Mouse (Mus musculus): ENCODE results near the gene Fxyd2. TPM values are rescaled to one million over a fixed set of nuclear protein-coding genes. Genes with fewer than 3 reads are reported as not detected.

Gene Fxyd2
- polyA plus RNA-seq, 1 experiment = 3.1 TPM

DNA sequence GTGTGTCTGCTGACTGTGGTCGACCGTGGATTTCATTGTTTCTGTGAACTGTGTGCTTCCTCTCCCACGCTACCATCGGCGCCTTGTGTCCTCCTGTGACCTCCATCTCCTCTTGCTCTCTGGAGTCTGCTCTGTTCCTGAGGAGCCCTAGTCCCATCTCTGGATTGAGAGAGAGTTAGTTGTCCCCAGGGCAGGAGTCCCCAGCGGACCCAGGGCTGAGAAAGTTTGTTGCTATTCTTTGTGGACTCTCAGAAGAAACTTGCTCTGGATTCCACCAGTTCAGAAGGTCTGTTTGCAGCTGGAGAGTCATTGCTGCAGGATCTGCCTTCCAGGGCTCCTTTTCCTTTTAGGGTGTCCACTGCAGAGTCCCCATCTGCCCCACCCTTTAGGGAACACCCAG, 4.3 kb upstream of the Fxyd2 start:
- peaks cover 12% of the 10 kb centered on the region for H3K4me1 ChIP-seq (ENCODE audit: control insufficient read depth, insufficient read depth, low read length)
- no peak overlapping the region for H3K4me3 ChIP-seq (replicated peaks; ENCODE audit: insufficient read depth, low read depth, low read length)
- no peaks in the 10 kb centered on the region for H3K27me3 ChIP-seq (ENCODE audit: control insufficient read depth, insufficient read depth, low read length)
- no peak for DNase-seq
- whole genome bisulfite sequencing = 93% methylated on average over 6 of the region's 6 CpGs
- no peak for TF ChIP-seq POLR2A (IDR thresholded peaks at IDR 0.05; ENCODE audit: borderline replicate concordance, insufficient read depth, low read length)
- TF ChIP-seq CTCF (IDR thresholded peaks at IDR 0.05; ENCODE audit: borderline replicate concordance, insufficient read depth, low read depth, low read length) = no peak
- H3K27ac ChIP-seq (ENCODE audit: insufficient read depth, low read length) = no peak overlapping the region

GRCm38 (mm10) chr9:45395796-45396195, 3.7 kb upstream of the Fxyd2 start:
- Histone ChIP-seq H3K27ac (ENCODE audit: insufficient read depth, low read length) (no peak overlapping the region), H3K27me3 (ENCODE audit: control insufficient read depth, insufficient read depth, low read length) (no peaks in the 10 kb centered on the region), H3K4me1 (ENCODE audit: control insufficient read depth, insufficient read depth, low read length) (peaks cover 12% of the 10 kb centered on the region), H3K4me3 (replicated peaks; ENCODE audit: insufficient read depth, low read depth, low read length) (no peak overlapping the region)
- WGBS = 68% methylated on average over 3 of the region's 3 CpGs
- TF ChIP-seq CTCF (IDR thresholded peaks at IDR 0.05; ENCODE audit: borderline replicate concordance, insufficient read depth, low read depth, low read length) (no peak), POLR2A (IDR thresholded peaks at IDR 0.05; ENCODE audit: borderline replicate concordance, insufficient read depth, low read length) (no peak)
- no peak for DNase-seq

DNA sequence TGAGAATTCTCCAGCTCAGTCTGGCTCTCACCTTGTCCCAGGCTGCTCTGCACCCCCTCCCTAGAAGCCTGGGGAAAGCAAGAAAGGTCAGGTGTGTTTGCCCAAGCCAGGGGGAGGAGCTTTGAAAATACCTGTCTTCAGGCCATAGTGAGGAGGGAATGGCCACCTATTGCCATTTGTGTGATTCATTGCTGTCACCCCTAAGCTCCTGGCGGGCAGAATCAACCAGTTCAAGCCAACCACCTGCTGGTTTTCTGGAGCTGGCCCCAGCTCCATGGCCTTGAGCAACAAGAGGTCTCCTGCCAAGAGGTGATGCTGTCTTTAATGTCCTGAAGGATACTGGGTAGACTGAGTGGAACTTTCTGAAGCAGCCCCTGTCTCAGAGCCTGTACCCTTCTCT, 1.1 kb upstream of the Fxyd2 start:
- peaks cover 12% of the 10 kb centered on the region for H3K4me1 ChIP-seq (ENCODE audit: control insufficient read depth, insufficient read depth, low read length)
- no peak for TF ChIP-seq CTCF (IDR thresholded peaks at IDR 0.05; ENCODE audit: borderline replicate concordance, insufficient read depth, low read depth, low read length)
- TF ChIP-seq POLR2A (IDR thresholded peaks at IDR 0.05; ENCODE audit: borderline replicate concordance, insufficient read depth, low read length) = no peak
- WGBS = 4% methylated on average over 1 of the region's 1 CpGs
- no peak overlapping the region for H3K4me3 ChIP-seq (replicated peaks; ENCODE audit: insufficient read depth, low read depth, low read length)
- H3K27ac ChIP-seq (ENCODE audit: insufficient read depth, low read length) = no peak overlapping the region
- peak; percentile 79 to 89 for DNase-seq
- no peaks in the 10 kb centered on the region for H3K27me3 ChIP-seq (ENCODE audit: control insufficient read depth, insufficient read depth, low read length)

DNA sequence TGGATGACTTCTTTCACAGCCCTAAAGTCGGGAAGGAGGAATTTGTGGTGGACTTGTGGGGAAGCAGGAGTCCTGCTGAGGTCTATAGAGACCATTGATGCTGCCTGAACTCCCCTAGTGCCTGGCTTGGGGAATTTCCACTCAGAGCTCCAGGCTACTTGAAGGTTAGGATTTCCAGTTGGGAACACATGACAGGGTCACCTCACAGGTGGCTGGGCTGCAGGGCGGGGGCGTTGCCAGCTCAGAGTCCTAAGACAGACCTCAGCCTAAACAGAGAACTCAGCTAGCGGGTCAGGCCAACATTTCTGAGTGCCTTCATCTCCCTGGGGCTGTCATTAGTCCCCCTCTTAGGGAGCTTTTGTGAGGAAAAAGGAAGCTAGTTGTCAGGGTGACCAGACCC, 2.4 kb downstream of the Fxyd2 start:
- H3K4me3 ChIP-seq (replicated peaks; ENCODE audit: insufficient read depth, low read depth, low read length) = no peak overlapping the region
- TF ChIP-seq POLR2A (IDR thresholded peaks at IDR 0.05; ENCODE audit: borderline replicate concordance, insufficient read depth, low read length) (no peak), CTCF (IDR thresholded peaks at IDR 0.05; ENCODE audit: borderline replicate concordance, insufficient read depth, low read depth, low read length) (no peak)
- no peaks in the 10 kb centered on the region for H3K27me3 ChIP-seq (ENCODE audit: control insufficient read depth, insufficient read depth, low read length)
- peaks cover 12% of the 10 kb centered on the region for H3K4me1 ChIP-seq (ENCODE audit: control insufficient read depth, insufficient read depth, low read length)
- H3K27ac ChIP-seq (ENCODE audit: insufficient read depth, low read length) = no peak overlapping the region
- DNase-seq = no peak
- WGBS = 77% methylated on average over 4 of the region's 4 CpGs

DNA sequence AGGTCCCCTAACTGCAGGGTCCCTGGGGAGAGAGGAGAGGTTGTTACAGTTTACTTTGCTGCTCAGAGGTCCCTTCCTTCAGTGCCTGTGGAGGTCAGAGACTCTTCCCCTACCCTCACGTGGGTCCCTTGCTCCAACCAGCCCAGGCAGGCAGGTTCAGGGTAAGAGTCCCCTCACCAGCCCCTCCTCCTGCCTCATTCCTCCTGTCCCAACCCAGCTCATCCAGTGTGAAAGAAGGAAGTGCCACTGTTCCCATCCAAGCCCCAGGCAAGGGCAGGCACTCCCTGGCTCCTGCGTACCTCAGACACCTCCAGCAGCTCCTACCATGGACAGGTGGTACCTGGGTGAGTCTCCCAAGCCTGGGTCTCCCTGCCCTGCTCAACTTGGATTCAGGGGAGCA, 3.5 kb downstream of the Fxyd2 start:
- no peak overlapping the region for H3K4me3 ChIP-seq (replicated peaks; ENCODE audit: insufficient read depth, low read depth, low read length)
- TF ChIP-seq POLR2A (IDR thresholded peaks at IDR 0.05; ENCODE audit: borderline replicate concordance, insufficient read depth, low read length) = no peak
- TF ChIP-seq CTCF (IDR thresholded peaks at IDR 0.05; ENCODE audit: borderline replicate concordance, insufficient read depth, low read depth, low read length) = no peak
- DNase-seq = no peak
- 83% methylated on average over 2 of the region's 2 CpGs for WGBS
- H3K27ac ChIP-seq (ENCODE audit: insufficient read depth, low read length) = no peak overlapping the region
- no peaks in the 10 kb centered on the region for H3K27me3 ChIP-seq (ENCODE audit: control insufficient read depth, insufficient read depth, low read length)
- H3K4me1 ChIP-seq (ENCODE audit: control insufficient read depth, insufficient read depth, low read length) = peaks cover 11% of the 10 kb centered on the region

- 86% methylated on average over 5 of the region's 5 CpGs for WGBS
- no peak for DNase-seq
- Histone ChIP-seq H3K27me3 (ENCODE audit: control insufficient read depth, insufficient read depth, low read length) (no peaks in the 10 kb centered on the region), H3K27ac (ENCODE audit: insufficient read depth, low read length) (no peak overlapping the region), H3K4me3 (replicated peaks; ENCODE audit: insufficient read depth, low read depth, low read length) (no peak overlapping the region), H3K4me1 (ENCODE audit: control insufficient read depth, insufficient read depth, low read length) (no peaks in the 10 kb centered on the region; the same call in 1 of the 2 replicates)
- TF ChIP-seq CTCF (IDR thresholded peaks at IDR 0.05; ENCODE audit: borderline replicate concordance, insufficient read depth, low read depth, low read length) = no peak
Measured at GRCm38 (mm10) chr9:45405694-45406093, 6.2 kb downstream of the Fxyd2 start.

DNA sequence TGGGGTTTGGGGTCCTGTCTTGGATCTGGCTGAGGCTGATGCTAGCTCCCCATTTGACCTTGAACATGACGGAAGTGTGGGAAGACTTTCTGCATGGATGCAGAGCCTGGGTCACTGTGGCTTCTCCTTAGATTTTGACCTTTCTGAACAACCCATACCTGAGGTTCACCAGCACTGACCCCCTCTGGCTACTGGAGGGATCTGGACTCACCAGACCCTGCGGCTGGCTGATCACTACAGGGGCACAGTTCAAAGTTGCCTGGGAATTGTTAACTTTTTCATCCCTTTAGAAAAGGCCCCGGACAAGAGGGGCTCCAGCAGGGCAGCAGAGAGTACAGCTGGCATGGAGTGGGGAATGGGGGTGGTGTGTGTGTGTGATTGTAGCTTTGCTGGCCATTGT, 7.3 kb downstream of the Fxyd2 start:
- Histone ChIP-seq H3K4me3 (replicated peaks; ENCODE audit: insufficient read depth, low read depth, low read length) (no peak overlapping the region), H3K27me3 (ENCODE audit: control insufficient read depth, insufficient read depth, low read length) (no peaks in the 10 kb centered on the region), H3K4me1 (ENCODE audit: control insufficient read depth, insufficient read depth, low read length) (no peaks in the 10 kb centered on the region; the same call in 1 of the 2 replicates), H3K27ac (ENCODE audit: insufficient read depth, low read length) (no peak overlapping the region)
- no peak for DNase-seq
- TF ChIP-seq CTCF (IDR thresholded peaks at IDR 0.05; ENCODE audit: borderline replicate concordance, insufficient read depth, low read depth, low read length) (no peak), POLR2A (IDR thresholded peaks at IDR 0.05; ENCODE audit: borderline replicate concordance, insufficient read depth, low read length) (no peak)
- 93% methylated on average over 3 of the region's 3 CpGs for WGBS

- WGBS = 29% methylated on average over 33 of the region's 33 CpGs
- TF ChIP-seq CTCF (IDR thresholded peaks at IDR 0.05; ENCODE audit: borderline replicate concordance, insufficient read depth, low read depth, low read length) = peak; percentile 82
- no peak for TF ChIP-seq POLR2A (IDR thresholded peaks at IDR 0.05; ENCODE audit: borderline replicate concordance, insufficient read depth, low read length)
- no peaks in the 10 kb centered on the region for H3K27me3 ChIP-seq (ENCODE audit: control insufficient read depth, insufficient read depth, low read length)
- peak overlapping the region; percentile 39 for H3K4me3 ChIP-seq (replicated peaks; ENCODE audit: insufficient read depth, low read depth, low read length)
- peak; percentile 80 to 86 for DNase-seq
- no peaks in the 10 kb centered on the region; the same call in 1 of the 2 replicates for H3K4me1 ChIP-seq (ENCODE audit: control insufficient read depth, insufficient read depth, low read length)
- no peak overlapping the region for H3K27ac ChIP-seq (ENCODE audit: insufficient read depth, low read length)
Measured at GRCm38 (mm10) chr9:45407706-45408675, 8.5 kb downstream of the Fxyd2 start.
